Mouse (Mus musculus) E14TG2a.4 (cell line): ENCODE measurements at regions not wholly inside any gene's neighbourhood (a gene's known extent, or its start where the extent isn't known, plus 50 kb on each side); places are given as distances from the start of the nearest gene placed in this dataset.

Source experiments
- H3K27me3 ChIP-seq: 2 replicates; pipeline ENCODE4 v1.6.1; 2014; ENCODE audit warnings: low read length, control low read depth; ENCODE audit not compliant: insufficient read depth
- H3K36me3 ChIP-seq: 2 replicates; pipeline ENCODE4 v1.6.1; 2014; ENCODE audit warnings: low read length, control low read depth; ENCODE audit not compliant: insufficient read depth
- H3K4me1 ChIP-seq: replicated peaks from 2 replicates; pipeline ENCODE4 v1.6.1; 2014; ENCODE audit warnings: low read depth, low read length, control low read depth
- H3K4me3 ChIP-seq: replicated peaks from 2 replicates; pipeline ENCODE4 v1.5.1; 2014; ENCODE audit warnings: mild to moderate bottlenecking, low read length
- H3K9me3 ChIP-seq: 2 replicates; pipeline ENCODE4 v1.6.1; 2014; ENCODE audit warnings: low read length, control low read depth
- CTCF ChIP-seq: conservative IDR thresholded peaks from 2 replicates; pipeline ENCODE4 v1.5.1; 2014; ENCODE audit warnings: low read length
- NANOG ChIP-seq: IDR thresholded peaks from 2 replicates; pipeline ENCODE4 v1.6.1; 2014; ENCODE audit warnings: borderline replicate concordance, low read length, mixed read lengths
- POU5F1 ChIP-seq: IDR thresholded peaks from 2 replicates; pipeline ENCODE4 v1.6.1; 2014; ENCODE audit warnings: low read length, borderline replicate concordance

DNA sequence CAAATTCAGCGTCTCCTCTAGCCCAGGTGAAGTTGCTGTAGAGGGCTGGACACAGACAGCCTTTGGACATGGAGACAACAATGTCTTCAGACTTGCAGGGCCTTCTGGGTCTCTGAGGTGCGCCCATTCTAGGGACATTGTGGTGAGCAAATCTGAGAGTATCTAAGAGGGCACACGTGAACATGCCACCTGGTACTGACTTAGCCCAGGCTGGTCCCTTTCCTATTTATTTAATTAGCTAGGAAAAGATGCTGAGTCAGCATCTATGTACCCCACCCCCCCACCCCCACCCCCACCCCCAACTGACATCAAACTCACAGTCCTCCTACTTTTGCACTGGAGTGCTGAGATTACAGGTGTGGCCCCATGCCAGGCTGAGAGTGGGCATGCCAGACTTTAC is 81.7 kb upstream of the Pcbd1 start:
- Histone ChIP-seq H3K27me3 (peaks cover 8% of the 10 kb centered on the region; the same call in 1 of the 2 replicates), H3K36me3 (no peaks in the 10 kb centered on the region), H3K4me3 (no peak overlapping the region), H3K4me1 (peaks cover 20% of the 10 kb centered on the region), H3K9me3 (no peaks in the 10 kb centered on the region)
- TF ChIP-seq POU5F1 (no peak), NANOG (no peak), CTCF (no peak)

DNA sequence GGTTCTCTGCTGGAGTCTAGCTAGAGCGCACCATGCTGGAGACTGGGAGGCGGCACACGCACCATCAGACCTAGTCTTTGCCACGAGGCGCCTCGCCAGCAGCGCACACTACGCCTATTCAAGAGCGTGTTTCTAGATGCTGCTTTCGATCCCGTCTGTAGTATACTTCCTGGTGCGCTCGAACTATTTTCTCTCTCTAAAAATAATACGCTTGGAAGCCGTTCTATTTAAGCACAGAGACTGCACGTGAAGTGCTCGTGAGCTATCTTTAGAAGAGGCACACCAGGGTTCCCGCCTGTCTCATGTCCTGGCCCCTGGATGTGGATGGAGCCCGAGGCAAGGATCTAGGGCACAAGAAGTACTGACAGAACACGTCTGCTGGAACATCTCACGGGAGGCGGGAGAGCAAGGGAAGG is 87.4 kb upstream of the Pcbd1 start:
- Histone ChIP-seq H3K27me3 (peaks cover 14% of the 10 kb centered on the region), H3K4me3 (no peak overlapping the region; the same call in 1 of the 2 replicates), H3K36me3 (no peaks in the 10 kb centered on the region), H3K9me3 (peaks cover 3% of the 10 kb centered on the region; the same call in 1 of the 2 replicates), H3K4me1 (peaks cover 51% of the 10 kb centered on the region)
- TF ChIP-seq CTCF, result no peak
- TF ChIP-seq NANOG, result no peak
- TF ChIP-seq POU5F1, result no peak

DNA sequence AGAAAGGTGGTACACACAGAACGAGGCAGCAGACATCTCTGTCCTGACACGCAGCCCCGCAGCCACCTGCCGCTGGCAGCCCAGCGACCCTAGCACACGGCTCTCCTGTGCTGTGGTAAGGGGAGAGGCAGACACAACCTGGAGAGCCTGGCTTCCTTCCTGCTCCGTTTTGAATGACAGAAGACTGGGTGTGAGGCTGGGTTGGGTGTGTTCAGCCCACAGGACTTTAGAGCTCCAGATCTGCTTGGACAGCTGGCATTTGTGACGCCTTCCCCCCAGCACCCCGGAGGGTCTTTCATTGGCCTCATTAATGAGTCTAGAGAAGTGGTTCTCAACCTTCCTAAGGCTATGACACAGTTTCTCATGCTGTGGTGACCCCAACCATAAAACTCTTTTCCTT is 91.7 kb upstream of the Pcbd1 start:
- Histone ChIP-seq H3K9me3 (peaks cover 19% of the 10 kb centered on the region), H3K4me3 (0 out of 2 replicates have a peak overlapping the region, but pooled peaks have one; percentile 10), H3K27me3 (peaks cover 7% of the 10 kb centered on the region; the same call in 1 of the 2 replicates), H3K4me1 (peaks cover 49% of the 10 kb centered on the region), H3K36me3 (no peaks in the 10 kb centered on the region)
- TF ChIP-seq POU5F1, result no peak
- TF ChIP-seq NANOG, result peak; percentile 36; the same call in 1 of the 2 replicates

DNA sequence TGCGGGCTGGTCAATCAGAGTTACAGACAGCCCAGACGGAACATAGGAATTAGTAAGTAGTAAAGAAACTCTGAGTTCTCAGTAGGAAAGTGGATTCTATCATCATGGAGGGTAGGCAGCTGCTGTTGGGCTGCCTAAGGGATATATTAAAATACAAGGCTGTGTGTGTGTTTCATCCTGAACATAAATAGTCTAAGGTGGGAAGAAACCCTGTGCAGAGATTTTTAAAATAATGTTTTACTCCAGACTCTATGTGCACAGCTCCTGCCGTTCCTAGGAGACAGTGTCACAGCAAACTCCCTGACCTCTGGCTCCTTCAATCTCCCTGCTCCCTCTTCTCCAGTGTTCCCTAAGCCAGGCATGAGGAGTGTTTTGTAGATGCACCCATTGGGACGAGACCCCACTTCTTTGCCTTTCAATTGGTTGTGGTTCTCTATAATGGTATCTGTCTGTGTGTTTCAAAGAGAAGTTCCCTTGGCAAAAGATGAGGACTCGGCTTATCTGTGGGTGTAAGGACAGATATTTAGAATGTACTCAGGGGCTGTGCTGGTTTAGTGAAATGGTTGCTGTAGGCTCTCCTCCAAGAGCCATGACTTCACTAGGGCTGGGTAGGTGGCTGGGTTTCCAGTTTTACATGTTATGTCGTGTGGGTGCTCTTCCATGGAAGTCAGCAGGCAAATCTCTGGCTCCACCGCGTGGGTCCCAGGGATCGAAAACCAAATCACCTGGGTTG is 93.1 kb upstream of the Pcbd1 start:
- Histone ChIP-seq H3K9me3 (peaks cover 15% of the 10 kb centered on the region), H3K36me3 (no peaks in the 10 kb centered on the region), H3K4me1 (peaks cover 49% of the 10 kb centered on the region), H3K27me3 (0 out of 2 replicates have a peak, but pooled peaks cover 3% of the 10 kb centered on the region), H3K4me3 (no peak overlapping the region)
- no peak for TF ChIP-seq NANOG
- no peak for TF ChIP-seq POU5F1
- TF ChIP-seq CTCF, result no peak

DNA sequence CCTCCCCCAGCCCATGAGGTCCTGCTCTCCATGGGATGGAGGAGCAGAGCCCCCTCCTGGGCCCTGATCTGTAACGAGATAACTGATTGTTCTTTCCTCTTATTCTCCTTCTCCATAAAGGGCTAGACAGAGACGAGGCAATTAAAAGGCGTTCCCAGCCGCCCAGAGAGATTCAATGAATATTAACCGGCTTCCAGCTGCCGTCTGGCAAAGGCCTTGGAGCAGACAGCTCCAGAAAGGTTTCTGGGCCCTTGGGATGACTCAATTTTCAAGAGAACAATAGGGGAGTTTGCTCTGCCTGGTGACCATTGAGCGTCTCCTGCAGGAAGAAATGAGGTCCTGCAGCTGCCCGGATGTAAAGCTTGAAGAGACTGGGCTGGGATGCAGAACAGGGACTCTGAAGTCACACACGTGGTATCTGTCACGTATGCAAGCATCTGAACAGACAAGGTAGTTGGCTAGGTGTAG is 104.0 kb upstream of the Pcbd1 start:
- Histone ChIP-seq H3K36me3 (no peaks in the 10 kb centered on the region), H3K9me3 (no peaks in the 10 kb centered on the region), H3K27me3 (peaks cover 45% of the 10 kb centered on the region), H3K4me1 (peaks cover 11% of the 10 kb centered on the region; the same call in 1 of the 2 replicates), H3K4me3 (no peak overlapping the region)
- TF ChIP-seq POU5F1, result no peak
- TF ChIP-seq NANOG, result no peak
- TF ChIP-seq CTCF, result peak; percentile 54

DNA sequence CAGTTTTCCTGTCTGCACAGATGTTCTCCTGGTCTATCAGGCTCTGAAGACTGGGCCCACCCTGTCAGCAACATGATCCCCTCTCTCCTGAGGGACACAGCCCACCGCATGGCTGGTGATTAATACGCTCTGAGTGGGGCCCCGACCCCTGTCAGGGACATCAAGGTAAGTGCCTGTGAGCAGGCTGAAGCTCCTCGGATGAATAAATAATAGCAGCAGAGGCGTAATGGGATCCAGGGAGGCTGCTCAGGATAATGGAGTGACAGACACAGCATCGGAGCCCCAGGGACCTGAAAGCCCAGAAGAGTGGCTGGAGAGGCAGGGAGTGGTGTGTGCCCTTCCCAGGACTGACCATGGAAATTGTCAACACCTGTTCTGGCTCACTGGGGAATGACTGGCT is 107.4 kb upstream of the Pcbd1 start:
- H3K4me1 ChIP-seq, result peaks cover 8% of the 10 kb centered on the region; the same call in 1 of the 2 replicates
- H3K36me3 ChIP-seq, result no peaks in the 10 kb centered on the region
- H3K9me3 ChIP-seq, result 0 out of 2 replicates have a peak, but pooled peaks cover 3% of the 10 kb centered on the region
- H3K27me3 ChIP-seq, result peaks cover 65% of the 10 kb centered on the region
- H3K4me3 ChIP-seq, result no peak overlapping the region
- TF ChIP-seq CTCF (no peak), NANOG (no peak), POU5F1 (no peak)

DNA sequence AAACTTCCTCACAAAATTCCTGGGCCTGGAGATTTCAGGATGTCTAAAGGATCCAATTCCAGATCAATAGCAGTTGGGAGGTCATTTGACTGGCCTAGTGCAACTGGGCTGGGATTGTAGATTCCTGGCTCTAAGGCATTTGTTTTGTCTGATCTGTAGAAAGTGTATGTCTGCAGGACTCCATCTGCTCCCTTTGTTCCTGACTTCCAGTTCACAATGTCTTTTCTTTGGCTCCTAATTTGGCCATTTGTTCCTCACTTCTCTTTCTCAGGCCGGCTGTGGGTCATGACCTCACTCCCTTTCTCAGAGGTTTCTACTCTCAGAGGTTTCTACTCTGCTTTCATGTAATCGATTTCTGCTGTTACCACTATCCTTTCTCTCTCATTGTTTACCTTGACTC is 115.5 kb upstream of the Pcbd1 start:
- H3K4me1 ChIP-seq, result peaks cover 3% of the 10 kb centered on the region
- H3K27me3 ChIP-seq, result peaks cover 40% of the 10 kb centered on the region
- no peak overlapping the region for H3K4me3 ChIP-seq
- peaks cover 19% of the 10 kb centered on the region; the same call in 1 of the 2 replicates for H3K9me3 ChIP-seq
- peak; percentile 90 for TF ChIP-seq NANOG
- no peak for TF ChIP-seq CTCF
- no peaks in the 10 kb centered on the region for H3K36me3 ChIP-seq

DNA sequence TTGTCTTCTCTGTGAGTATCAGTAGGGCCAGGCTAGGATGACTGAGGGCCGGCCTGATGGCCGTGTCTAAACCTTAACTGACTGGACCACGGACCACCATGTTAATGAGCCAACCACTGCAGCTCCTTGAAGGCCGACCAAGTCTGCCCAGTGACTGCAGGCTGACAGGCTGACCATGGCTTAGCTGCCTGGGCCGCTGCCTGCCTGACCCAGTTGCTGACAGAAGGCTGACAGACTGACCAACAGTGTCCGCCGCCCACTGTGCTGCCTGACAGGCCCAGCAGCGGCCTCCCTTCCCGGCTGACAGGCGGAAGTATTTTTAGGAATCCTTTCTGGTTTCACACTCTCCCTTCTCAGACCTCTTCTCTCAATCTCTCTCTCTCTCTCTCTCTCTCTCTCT is 124.3 kb upstream of the Pcbd1 start:
- peaks cover 33% of the 10 kb centered on the region for H3K27me3 ChIP-seq
- H3K4me3 ChIP-seq, result no peak overlapping the region
- no peaks in the 10 kb centered on the region; the same call in 1 of the 2 replicates for H3K9me3 ChIP-seq
- TF ChIP-seq NANOG, result no peak
- TF ChIP-seq CTCF, result no peak
- TF ChIP-seq POU5F1, result no peak
- H3K36me3 ChIP-seq, result no peaks in the 10 kb centered on the region
- peaks cover 8% of the 10 kb centered on the region for H3K4me1 ChIP-seq
